Mouse (Mus musculus): Measurements from ENCODE around the gene Npas4.

DNA sequence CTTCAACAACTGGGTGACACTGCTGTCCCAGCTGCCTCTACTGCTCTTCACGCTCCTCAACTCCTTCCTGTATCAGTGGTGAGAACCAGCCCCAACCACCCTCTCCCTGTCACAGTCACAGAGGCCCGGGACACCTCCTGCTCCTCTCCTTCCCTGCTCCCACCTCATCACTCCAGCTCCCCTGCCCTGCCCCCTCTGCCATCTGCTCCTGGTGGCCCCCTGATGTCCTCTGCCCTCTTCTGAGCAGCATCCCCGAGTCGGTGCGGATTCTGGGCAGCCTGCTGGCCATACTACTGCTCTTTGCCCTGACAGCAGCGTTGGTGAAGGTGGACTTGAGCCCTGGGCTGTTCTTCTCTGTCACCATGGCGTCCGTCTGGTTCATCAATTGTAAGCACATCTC is 36.0 kb upstream of the Npas4 start:
- TF ChIP-seq CTCF (IDR thresholded peaks at IDR 0.05; ENCODE audit: low read depth, low read length) = no peak
- no peak for TF ChIP-seq POLR2A (IDR thresholded peaks at IDR 0.05; ENCODE audit: extremely low read depth, insufficient read depth, low read length)

Measured in liver, adult 2 months (tissue).